Mouse (Mus musculus): ENCODE results near the gene Mum1. TPM values are rescaled to one million over a fixed set of nuclear protein-coding genes. Genes with fewer than 3 reads are reported as not detected.
A peak's percentile ranks its signal among the peaks of the same experiment; 100 is the strongest.

The Mum1 gene
- polyA plus RNA-seq, 1 experiment from 2014 or later, result 26.1 TPM

- H3K36me3 ChIP-seq, result peaks cover 34% of the 10 kb centered on the region
- H3K4me3 ChIP-seq (replicated peaks), result peak within 1 kb of the TSS; percentile 60
- peak within 1 kb of the TSS; percentile 75 for H3K9ac ChIP-seq
- H3K9me3 ChIP-seq (replicated peaks), result no peaks in the 10 kb centered on the region
- WGBS (ENCODE audit: insufficient replicate concordance), result under 1% methylated on average over 49 of the region's 49 CpGs
- H3K4me1 ChIP-seq (replicated peaks), result peaks cover 72% of the 10 kb centered on the region
- H3K27me3 ChIP-seq, result no peaks in the 10 kb centered on the region
- ATAC-seq (ENCODE audit: low read depth) (peak; percentile 79), DNase-seq (peak; percentile 94)
- H3K27ac ChIP-seq, result peak within 1 kb of the TSS; percentile 93
- H3K4me2 ChIP-seq, result peak within 1 kb of the TSS; percentile 81
Measured at GRCm38 (mm10) chr10:80260642-80261584, 34.7 kb downstream of the Mum1 start, which contains the start of the genes Gamt and Dazap1. Gamt (minus strand) TSS chr10:80261012. Dazap1 (plus strand) TSS chr10:80261486.

GRCm38 (mm10) chr10:80261585-80261968, 35.3 kb downstream of the Mum1 start:
- Histone ChIP-seq H3K27ac (peak overlapping the region; percentile 93), H3K9ac (peak overlapping the region; percentile 72), H3K4me1 (replicated peaks) (peaks cover 79% of the 10 kb centered on the region), H3K36me3 (peaks cover 28% of the 10 kb centered on the region), H3K9me3 (replicated peaks) (no peaks in the 10 kb centered on the region), H3K27me3 (no peaks in the 10 kb centered on the region), H3K4me2 (peak overlapping the region; percentile 81), H3K4me3 (replicated peaks) (peak overlapping the region; percentile 60)
- DNase-seq (peak; percentile 98), ATAC-seq (ENCODE audit: low read depth) (peak; percentile 62)
- WGBS (ENCODE audit: insufficient replicate concordance), result under 1% methylated on average over 14 of the region's 14 CpGs

- peak overlapping the region; percentile 93 for H3K27ac ChIP-seq
- H3K9ac ChIP-seq, result peak overlapping the region; percentile 72
- peaks cover 85% of the 10 kb centered on the region for H3K4me1 ChIP-seq (replicated peaks)
- peaks cover 25% of the 10 kb centered on the region for H3K36me3 ChIP-seq
- 54% methylated on average over 12 of the region's 12 CpGs for WGBS (ENCODE audit: insufficient replicate concordance)
- ATAC-seq (ENCODE audit: low read depth) (no peak), DNase-seq (no peak)
- no peaks in the 10 kb centered on the region for H3K9me3 ChIP-seq (replicated peaks)
- H3K4me2 ChIP-seq, result peak overlapping the region; percentile 81
- peak overlapping the region; percentile 60 for H3K4me3 ChIP-seq (replicated peaks)
- H3K27me3 ChIP-seq, result no peaks in the 10 kb centered on the region
Measured at GRCm38 (mm10) chr10:80262169-80262568, 35.9 kb downstream of the Mum1 start.

DNA sequence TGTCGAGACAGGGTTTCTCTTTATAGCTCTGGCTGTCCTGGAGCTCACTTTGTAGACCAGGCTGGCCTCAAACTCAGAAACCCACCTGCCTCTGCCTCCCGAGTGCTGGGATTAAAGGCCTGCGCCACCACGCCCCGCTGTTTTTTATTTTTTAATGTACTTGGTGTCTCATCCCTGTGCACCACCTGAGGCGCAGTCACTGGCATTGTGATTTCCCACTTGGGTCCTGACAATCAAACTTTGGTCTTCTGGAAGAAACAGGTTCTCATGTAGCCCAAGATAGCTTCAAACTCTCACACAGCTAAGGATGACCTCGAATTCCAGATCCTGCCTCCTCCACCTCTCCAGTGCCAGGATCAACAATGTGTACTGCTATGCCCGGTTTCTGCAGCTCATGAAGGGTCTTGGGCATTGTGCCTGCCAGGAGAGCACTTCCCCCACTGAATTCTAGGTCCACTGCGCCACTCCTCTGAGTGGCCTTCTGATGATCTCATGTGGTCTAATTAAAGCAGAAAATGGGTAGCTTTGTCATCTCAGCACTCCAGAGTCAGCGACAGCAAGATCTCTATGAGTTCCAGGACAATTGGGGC, 36.6 kb downstream of the Mum1 start:
- no peak overlapping the region for H3K4me3 ChIP-seq (replicated peaks)
- no peaks in the 10 kb centered on the region for H3K27me3 ChIP-seq
- H3K9ac ChIP-seq, result peak overlapping the region; percentile 72
- peaks cover 87% of the 10 kb centered on the region for H3K4me1 ChIP-seq (replicated peaks)
- 0 out of 2 replicates have a peak overlapping the region, but pooled peaks have one; percentile 81 for H3K4me2 ChIP-seq
- H3K27ac ChIP-seq, result peak overlapping the region; percentile 93
- no peaks in the 10 kb centered on the region for H3K9me3 ChIP-seq (replicated peaks)
- H3K36me3 ChIP-seq, result peaks cover 26% of the 10 kb centered on the region
- ATAC-seq (ENCODE audit: low read depth) (no peak), DNase-seq (no peak)
- WGBS (ENCODE audit: insufficient replicate concordance), result 86% methylated on average over 10 of the region's 10 CpGs

DNA sequence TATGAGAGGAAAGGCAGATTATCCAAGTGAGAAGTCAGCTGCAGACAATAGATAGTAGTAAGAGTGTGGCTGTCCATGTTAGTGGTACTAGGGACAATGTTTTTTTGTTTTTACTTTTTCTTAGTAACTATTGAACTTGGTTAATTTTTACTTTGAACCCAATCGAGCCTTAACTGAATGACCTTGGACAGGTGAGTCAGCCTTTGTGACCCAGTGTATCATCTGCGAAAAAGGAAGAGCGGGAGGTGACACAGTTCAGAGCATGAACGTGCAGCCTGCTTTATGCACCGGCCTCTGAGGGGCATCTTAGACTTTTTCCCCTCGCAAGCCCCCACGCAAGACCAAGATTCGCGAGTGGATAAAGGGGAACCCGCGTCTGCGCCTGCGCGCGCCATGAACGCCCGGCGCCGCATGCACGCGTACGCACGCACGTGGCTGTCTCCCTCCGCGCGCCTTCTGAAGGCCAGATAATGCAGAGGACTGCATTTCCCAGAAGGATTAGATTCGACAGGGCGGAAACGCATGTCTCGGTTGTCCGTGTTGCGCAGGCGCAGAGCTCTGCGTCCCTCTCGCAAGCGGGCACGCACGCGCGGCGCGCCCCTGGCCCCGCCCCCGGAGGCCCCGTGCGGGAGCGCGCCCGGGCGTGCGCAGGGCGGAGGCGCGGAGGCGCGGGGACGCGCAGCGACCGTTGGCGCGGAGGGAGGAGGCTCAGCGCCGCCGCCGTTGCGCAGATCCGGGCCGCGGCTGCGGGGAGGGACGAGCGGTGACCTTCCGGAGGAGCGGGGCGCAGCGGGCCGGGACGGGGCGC, 38.3 kb downstream of the Mum1 start:
- H3K4me3 ChIP-seq (replicated peaks), result peak overlapping the region; percentile 98
- H3K4me2 ChIP-seq, result peak overlapping the region; percentile 88
- H3K27ac ChIP-seq, result peak overlapping the region; percentile 93
- H3K4me1 ChIP-seq (replicated peaks), result peaks cover 87% of the 10 kb centered on the region
- H3K36me3 ChIP-seq, result peaks cover 24% of the 10 kb centered on the region
- ATAC-seq (ENCODE audit: low read depth) (peak; percentile 66), DNase-seq (peak; percentile 98)
- H3K27me3 ChIP-seq, result no peaks in the 10 kb centered on the region
- no peaks in the 10 kb centered on the region for H3K9me3 ChIP-seq (replicated peaks)
- WGBS (ENCODE audit: insufficient replicate concordance), result 1% methylated on average over 81 of the region's 81 CpGs
- H3K9ac ChIP-seq, result peak overlapping the region; percentile 100

GRCm38 (mm10) chr10:80265149-80265486, 38.9 kb downstream of the Mum1 start:
- peak overlapping the region; percentile 100 for H3K9ac ChIP-seq
- peaks cover 24% of the 10 kb centered on the region for H3K36me3 ChIP-seq
- peak overlapping the region; percentile 98 for H3K4me3 ChIP-seq (replicated peaks)
- WGBS (ENCODE audit: insufficient replicate concordance), result under 1% methylated on average over 18 of the region's 18 CpGs
- H3K27ac ChIP-seq, result peak overlapping the region; percentile 92
- no peak for ATAC-seq (ENCODE audit: low read depth)
- H3K4me2 ChIP-seq, result peak overlapping the region; percentile 88
- peaks cover 87% of the 10 kb centered on the region for H3K4me1 ChIP-seq (replicated peaks)
- H3K27me3 ChIP-seq, result no peaks in the 10 kb centered on the region
- no peaks in the 10 kb centered on the region for H3K9me3 ChIP-seq (replicated peaks)
- no peak for DNase-seq

DNA sequence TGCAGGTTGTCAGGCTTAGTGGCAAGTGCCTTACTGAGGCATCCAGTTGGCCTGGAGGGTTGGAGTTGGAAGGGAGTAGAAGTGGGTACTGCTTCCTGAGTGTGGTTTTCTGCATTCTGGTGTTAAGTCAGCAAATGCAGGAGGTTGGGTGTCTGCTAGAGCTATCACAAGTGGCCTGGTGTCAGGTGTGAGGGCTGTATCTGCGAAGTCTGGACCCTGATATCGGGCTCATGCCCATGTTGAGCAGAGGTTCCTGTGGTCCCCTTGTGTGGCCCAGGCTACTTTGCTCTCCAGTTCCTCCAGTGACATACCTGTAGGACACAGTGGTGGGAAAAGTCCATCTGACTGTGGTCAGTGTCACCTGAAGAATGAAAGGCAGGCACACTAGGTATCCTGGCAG, 43.9 kb downstream of the Mum1 start:
- Histone ChIP-seq H3K4me1 (replicated peaks) (peaks cover 93% of the 10 kb centered on the region), H3K9ac (peak overlapping the region; percentile 100), H3K27me3 (no peaks in the 10 kb centered on the region), H3K4me3 (replicated peaks) (peak overlapping the region; percentile 98), H3K9me3 (replicated peaks) (no peaks in the 10 kb centered on the region), H3K27ac (peak overlapping the region; percentile 96), H3K4me2 (peak overlapping the region; percentile 88), H3K36me3 (peaks cover 69% of the 10 kb centered on the region)
- no peak for DNase-seq
- ATAC-seq (ENCODE audit: low read depth), result peak; percentile 51
- 32% methylated on average over 2 of the region's 2 CpGs for WGBS (ENCODE audit: insufficient replicate concordance)

- no peaks in the 10 kb centered on the region for H3K27me3 ChIP-seq
- peak; percentile 83 for ATAC-seq (ENCODE audit: low read depth)
Measured at GRCm38 (mm10) chr10:80270734-80271181, 44.5 kb downstream of the Mum1 start.

DNA sequence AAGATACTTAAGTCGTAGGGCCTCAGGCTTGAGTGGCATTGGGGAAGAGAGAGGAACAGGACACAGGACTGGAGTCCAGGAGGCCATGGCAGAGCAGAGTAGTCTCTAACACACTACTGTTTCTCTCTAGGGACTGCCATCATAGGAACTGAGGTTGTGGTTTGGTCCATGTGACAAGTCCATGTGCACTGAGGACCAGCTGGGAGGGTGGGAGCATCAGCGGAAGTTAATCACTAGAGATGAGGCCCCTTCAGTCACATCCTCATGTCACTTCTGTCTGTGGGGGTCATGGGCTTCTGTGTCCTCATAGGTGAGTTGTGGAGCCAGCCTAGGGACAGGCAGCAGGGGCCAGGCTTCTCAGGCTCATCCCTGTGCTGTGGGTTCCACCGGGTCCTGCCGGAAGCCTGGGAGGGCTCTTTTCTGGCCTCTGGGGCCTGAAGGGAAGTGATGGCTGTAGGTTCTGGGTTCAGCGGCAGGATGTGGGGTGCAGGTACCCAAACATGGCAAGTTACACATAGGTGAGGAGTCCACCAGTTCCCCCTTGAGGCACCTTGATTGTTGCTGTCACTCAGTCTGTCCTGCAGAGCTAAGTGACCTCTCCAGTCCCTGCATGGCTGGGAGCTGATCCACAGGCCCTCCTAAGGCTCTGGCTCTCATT, 45.1 kb downstream of the Mum1 start:
- Histone ChIP-seq H3K4me1 (replicated peaks) (peaks cover 91% of the 10 kb centered on the region), H3K9me3 (replicated peaks) (no peaks in the 10 kb centered on the region), H3K9ac (peak overlapping the region; percentile 100), H3K4me3 (replicated peaks) (peak overlapping the region; percentile 98), H3K4me2 (peak overlapping the region; percentile 88), H3K36me3 (peaks cover 81% of the 10 kb centered on the region), H3K27me3 (no peaks in the 10 kb centered on the region), H3K27ac (peak overlapping the region; percentile 96)
- 57% methylated on average over 5 of the region's 5 CpGs for WGBS (ENCODE audit: insufficient replicate concordance)
- DNase-seq, result no peak
- no peak for ATAC-seq (ENCODE audit: low read depth)

More at GRCm38 (mm10) chr10:80270734-80271181, 44.5 kb downstream of the Mum1 start:
- Histone ChIP-seq H3K4me2 (peak overlapping the region; percentile 88), H3K4me3 (replicated peaks) (peak overlapping the region; percentile 98), H3K4me1 (replicated peaks) (peaks cover 93% of the 10 kb centered on the region), H3K9me3 (replicated peaks) (no peaks in the 10 kb centered on the region), H3K36me3 (peaks cover 75% of the 10 kb centered on the region), H3K9ac (peak overlapping the region; percentile 100), H3K27ac (peak overlapping the region; percentile 96)
- peak; percentile 68 for DNase-seq
- 43% methylated on average over 6 of the region's 6 CpGs for WGBS (ENCODE audit: insufficient replicate concordance)

DNA sequence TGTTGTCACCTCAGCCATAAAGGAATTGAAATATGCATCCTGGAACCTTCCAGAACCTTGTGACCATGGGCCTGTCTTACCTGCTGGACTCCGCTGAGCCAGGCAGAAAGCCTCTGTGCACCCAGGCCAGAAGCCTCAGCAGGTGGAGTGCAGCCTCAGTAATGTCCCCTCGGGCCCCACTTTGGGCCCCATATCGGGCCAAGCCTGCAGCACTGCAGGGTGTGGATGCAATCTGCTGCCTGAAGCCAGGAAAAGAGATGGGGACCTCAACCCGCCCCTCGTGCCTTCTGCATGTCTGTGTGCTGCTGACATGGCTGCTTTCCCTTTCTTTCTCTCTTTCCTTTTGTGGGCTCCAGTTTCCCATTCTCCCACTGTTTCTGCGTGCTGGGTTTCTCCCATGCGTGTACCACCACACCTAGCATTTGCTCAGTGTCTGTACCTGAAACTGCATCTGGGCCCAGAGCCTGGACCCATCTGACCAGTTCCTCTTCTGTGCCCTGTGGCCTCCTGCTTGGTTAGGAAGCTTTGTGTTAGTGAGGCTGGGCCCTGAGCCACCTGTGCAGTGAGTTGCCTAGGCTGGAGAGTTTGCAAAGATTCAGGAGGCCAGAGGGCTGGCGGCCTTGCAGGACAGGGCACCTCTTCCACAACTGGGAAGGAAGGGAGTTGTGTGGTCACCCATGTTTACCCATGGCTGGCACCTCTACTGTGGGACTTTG, 45.8 kb downstream of the Mum1 start:
- Histone ChIP-seq H3K9me3 (replicated peaks) (no peaks in the 10 kb centered on the region), H3K36me3 (peaks cover 87% of the 10 kb centered on the region), H3K27ac (peak overlapping the region; percentile 96), H3K27me3 (no peaks in the 10 kb centered on the region), H3K4me3 (replicated peaks) (peak overlapping the region; percentile 98), H3K9ac (peak overlapping the region; percentile 100), H3K4me2 (peak overlapping the region; percentile 88), H3K4me1 (replicated peaks) (peaks cover 84% of the 10 kb centered on the region)
- ATAC-seq (ENCODE audit: low read depth) (peak; percentile 77), DNase-seq (peak; percentile 66)
- WGBS (ENCODE audit: insufficient replicate concordance), result 63% methylated on average over 8 of the region's 8 CpGs
